Mouse (Mus musculus): Measurements from ENCODE around the gene Rapgef4. TPM values are rescaled to one million over a fixed set of nuclear protein-coding genes. Genes with fewer than 3 reads are reported as not detected.

Gene Rapgef4
- polyA plus RNA-seq, 1 experiment from 2014 or later, result 42.9 TPM

DNA sequence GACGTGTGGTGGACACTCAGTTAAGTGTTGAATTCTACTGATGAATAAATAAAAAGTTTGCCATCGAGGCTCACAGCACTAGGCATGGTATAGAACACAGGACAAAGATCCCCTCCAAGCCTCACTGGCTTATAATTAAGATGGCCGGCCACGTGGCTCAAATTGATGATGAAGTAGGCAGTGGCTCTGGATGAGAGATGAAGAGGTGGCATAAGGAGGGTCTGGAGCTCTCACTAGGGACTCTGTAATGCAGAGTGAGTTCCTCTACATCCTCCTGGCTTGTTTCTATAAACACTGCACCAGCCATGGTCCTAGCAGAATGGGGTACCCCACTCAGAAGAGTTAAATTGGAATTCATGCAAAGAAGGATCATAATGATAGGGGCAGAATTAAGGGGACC is 241.2 kb downstream of the Rapgef4 start:
- H3K4me2 ChIP-seq, result no peak overlapping the region
- no peaks in the 10 kb centered on the region for H3K4me1 ChIP-seq
- no peaks in the 10 kb centered on the region for H3K9me3 ChIP-seq
- H3K27ac ChIP-seq, result no peak overlapping the region
- no peak overlapping the region for H3K9ac ChIP-seq
- ATAC-seq (replicated peaks), result no peak
- H3K27me3 ChIP-seq (replicated peaks), result no peaks in the 10 kb centered on the region
- no peaks in the 10 kb centered on the region for H3K36me3 ChIP-seq (replicated peaks)
- no peak overlapping the region for H3K4me3 ChIP-seq
- WGBS, result 84% methylated on average over 4 of the region's 4 CpGs

DNA sequence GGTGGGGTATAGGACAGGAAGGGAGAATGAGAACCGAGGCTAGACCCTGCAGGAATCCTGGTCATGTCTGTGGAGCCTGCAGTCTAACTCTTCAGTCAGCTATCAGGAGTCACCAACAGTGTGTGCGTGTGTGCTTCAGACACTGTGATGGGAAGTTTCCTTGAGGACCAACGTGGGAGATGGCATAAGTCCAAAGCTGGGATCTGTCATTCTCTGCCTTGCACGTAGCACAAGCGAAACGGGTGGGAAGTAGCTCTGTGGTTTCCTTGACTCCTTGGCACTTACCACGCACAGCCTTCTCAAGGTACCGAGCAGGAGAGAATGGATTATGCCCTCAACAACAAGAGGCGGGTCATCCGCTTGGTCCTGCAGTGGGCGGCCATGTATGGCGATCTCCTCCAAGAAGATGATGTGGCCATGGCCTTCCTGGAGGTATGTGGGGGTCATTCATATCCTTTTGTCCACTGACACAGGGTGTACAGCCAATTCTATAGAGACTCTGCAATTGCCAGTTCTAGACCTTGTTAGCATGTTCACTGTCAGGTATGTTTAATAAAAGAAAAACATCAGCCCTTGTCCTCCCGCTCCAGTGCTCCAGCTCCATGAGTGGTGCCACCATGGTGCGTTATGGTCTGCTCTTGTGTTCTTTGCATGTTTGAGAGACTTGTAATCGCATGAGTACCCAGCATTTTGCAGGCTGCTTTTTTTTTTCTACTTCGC is 241.9 kb downstream of the Rapgef4 start:
- Histone ChIP-seq H3K27ac (no peak overlapping the region), H3K9ac (no peak overlapping the region), H3K36me3 (replicated peaks) (no peaks in the 10 kb centered on the region), H3K9me3 (no peaks in the 10 kb centered on the region), H3K4me1 (no peaks in the 10 kb centered on the region), H3K27me3 (replicated peaks) (no peaks in the 10 kb centered on the region), H3K4me2 (no peak overlapping the region), H3K4me3 (no peak overlapping the region)
- WGBS, result 90% methylated on average over 16 of the region's 16 CpGs
- ATAC-seq (replicated peaks), result no peak

DNA sequence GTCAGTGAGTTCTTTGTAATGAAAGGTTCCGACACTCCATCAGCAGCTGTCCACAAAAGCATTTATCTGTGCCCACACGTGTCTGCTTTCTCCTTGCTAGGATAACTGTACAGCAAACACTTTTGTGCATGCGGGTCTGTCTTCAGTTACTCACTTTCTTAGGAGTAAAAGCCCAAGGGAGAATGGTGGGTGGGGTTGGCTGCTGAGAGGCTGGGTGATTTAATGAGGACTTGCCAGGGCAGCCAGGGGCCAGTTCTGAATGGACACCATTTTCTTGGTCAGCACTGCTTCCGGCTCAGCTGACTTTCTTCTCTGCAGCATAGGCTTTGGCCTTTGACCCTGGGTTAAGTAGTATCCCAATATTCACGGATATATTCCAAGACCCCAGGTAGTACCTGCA is 242.4 kb downstream of the Rapgef4 start:
- no peak overlapping the region for H3K4me2 ChIP-seq
- H3K9me3 ChIP-seq, result no peaks in the 10 kb centered on the region
- no peaks in the 10 kb centered on the region for H3K27me3 ChIP-seq (replicated peaks)
- no peak overlapping the region for H3K9ac ChIP-seq
- H3K4me3 ChIP-seq, result no peak overlapping the region
- 68% methylated on average over 5 of the region's 5 CpGs for WGBS
- no peak overlapping the region for H3K27ac ChIP-seq
- no peaks in the 10 kb centered on the region for H3K36me3 ChIP-seq (replicated peaks)
- H3K4me1 ChIP-seq, result no peaks in the 10 kb centered on the region
- ATAC-seq (replicated peaks), result no peak

DNA sequence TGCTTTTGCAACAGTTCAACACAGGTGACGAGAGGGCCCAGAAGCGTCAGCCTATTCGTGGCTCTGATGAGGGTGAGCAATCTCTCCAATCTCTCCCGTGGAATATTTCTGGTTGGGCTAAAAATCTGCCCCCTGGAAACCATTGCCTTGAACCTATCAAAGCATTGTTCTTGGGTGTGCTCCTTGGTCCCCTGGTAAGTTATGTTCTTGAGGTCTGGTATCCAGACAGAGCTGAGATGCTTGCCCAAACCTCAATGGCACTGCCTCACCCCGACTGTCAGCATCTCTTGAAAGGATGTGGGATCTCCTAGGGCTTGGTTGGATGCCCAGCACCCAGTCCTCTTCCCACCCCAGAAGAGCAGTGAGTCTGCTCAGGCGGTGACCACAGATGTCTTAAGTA is 245.0 kb downstream of the Rapgef4 start:
- 91% methylated on average over 6 of the region's 6 CpGs for WGBS

DNA sequence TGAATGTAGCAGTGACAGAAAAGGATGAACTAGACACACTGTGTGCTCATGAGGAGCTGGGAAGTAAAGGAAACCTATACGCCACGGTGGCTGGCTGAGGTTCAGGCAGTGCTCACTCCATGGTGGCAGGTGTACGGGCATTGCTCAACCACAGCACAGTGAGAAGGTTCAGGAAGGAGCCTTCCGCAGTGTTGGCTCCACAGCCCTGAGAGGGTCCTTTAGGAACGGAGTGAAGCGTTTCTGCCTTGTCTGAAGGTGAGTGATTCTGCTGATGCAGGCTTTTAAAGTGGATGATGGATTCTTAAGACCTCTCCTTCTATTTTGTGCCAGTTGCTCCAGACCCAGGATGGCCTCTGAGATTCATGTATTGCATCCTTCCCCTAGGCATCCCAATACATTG is 246.4 kb downstream of the Rapgef4 start:
- WGBS, result 90% methylated on average over 6 of the region's 6 CpGs
- no peak for ATAC-seq (replicated peaks)
- no peaks in the 10 kb centered on the region for H3K36me3 ChIP-seq (replicated peaks)
- no peaks in the 10 kb centered on the region for H3K27me3 ChIP-seq (replicated peaks)
- no peak overlapping the region for H3K9ac ChIP-seq
- no peaks in the 10 kb centered on the region for H3K9me3 ChIP-seq
- no peak overlapping the region for H3K27ac ChIP-seq
- H3K4me3 ChIP-seq, result no peak overlapping the region
- no peaks in the 10 kb centered on the region for H3K4me1 ChIP-seq
- H3K4me2 ChIP-seq, result no peak overlapping the region

More for the DNA sequence above, 245.0 kb downstream of the Rapgef4 start:
- no peak for ATAC-seq (replicated peaks)
- Histone ChIP-seq H3K4me2 (no peak overlapping the region), H3K4me3 (no peak overlapping the region), H3K27ac (no peak overlapping the region), H3K9me3 (no peaks in the 10 kb centered on the region), H3K27me3 (replicated peaks) (no peaks in the 10 kb centered on the region), H3K9ac (no peak overlapping the region), H3K36me3 (replicated peaks) (no peaks in the 10 kb centered on the region), H3K4me1 (no peaks in the 10 kb centered on the region)

DNA sequence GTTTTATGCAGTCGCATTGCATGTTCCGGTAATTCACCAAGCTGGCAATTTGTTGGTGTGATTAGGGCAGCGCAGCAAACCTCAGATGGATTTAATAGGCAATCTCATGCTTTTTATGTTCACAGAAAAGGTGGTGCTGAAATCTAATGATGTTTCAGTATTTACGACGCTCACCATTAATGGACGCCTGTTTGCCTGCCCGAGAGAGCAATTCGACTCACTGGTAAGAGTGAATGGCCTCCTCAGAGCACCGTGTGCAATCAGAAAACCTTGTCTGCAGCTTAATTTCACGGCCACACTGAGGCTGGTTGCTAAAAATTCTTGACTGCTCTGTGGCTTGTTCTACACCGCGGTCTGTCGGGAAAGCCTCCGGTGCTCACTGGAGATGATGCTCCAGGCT is 247.8 kb downstream of the Rapgef4 start:
- Histone ChIP-seq H3K36me3 (replicated peaks) (no peaks in the 10 kb centered on the region), H3K4me3 (no peak overlapping the region), H3K27ac (no peak overlapping the region), H3K4me2 (no peak overlapping the region), H3K27me3 (replicated peaks) (peaks cover 8% of the 10 kb centered on the region), H3K9me3 (no peaks in the 10 kb centered on the region), H3K9ac (no peak overlapping the region), H3K4me1 (no peaks in the 10 kb centered on the region)
- no peak for ATAC-seq (replicated peaks)
- 62% methylated on average over 14 of the region's 14 CpGs for WGBS

- WGBS, result 92% methylated on average over 9 of the region's 9 CpGs
- H3K36me3 ChIP-seq (replicated peaks), result no peaks in the 10 kb centered on the region
- ATAC-seq (replicated peaks), result no peak
- no peaks in the 10 kb centered on the region for H3K9me3 ChIP-seq
- H3K4me3 ChIP-seq, result no peak overlapping the region
- no peak overlapping the region for H3K27ac ChIP-seq
- H3K9ac ChIP-seq, result no peak overlapping the region
- H3K4me1 ChIP-seq, result peaks cover 5% of the 10 kb centered on the region
- peaks cover 11% of the 10 kb centered on the region for H3K27me3 ChIP-seq (replicated peaks)
- no peak overlapping the region for H3K4me2 ChIP-seq
Observed at GRCm38 (mm10) chr2:72230545-72230944, 249.5 kb downstream of the Rapgef4 start.

DNA sequence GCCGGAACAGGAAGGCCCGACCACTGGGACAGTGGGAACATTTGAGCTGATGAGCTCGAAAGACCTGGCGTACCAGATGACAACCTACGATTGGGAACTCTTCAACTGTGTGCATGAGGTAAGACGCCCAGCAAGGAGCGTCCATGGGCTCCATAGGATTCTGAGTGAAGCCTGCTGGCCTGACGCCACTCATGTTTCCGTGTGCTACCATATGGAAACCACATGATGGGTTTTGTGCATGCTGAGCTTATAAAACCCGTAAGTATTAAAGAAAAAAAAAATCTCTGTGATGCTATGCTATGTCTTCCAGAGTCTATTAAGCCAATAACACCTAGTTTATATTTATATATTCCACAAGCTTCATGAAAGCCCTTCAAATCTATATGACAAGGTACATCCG is 253.0 kb downstream of the Rapgef4 start:
- ATAC-seq (replicated peaks), result no peak
- WGBS, result 93% methylated on average over 11 of the region's 11 CpGs

GRCm38 (mm10) chr2:72234943-72235342 is 253.9 kb downstream of the Rapgef4 start:
- Histone ChIP-seq H3K4me3 (no peak overlapping the region), H3K4me1 (peaks cover 8% of the 10 kb centered on the region), H3K27ac (peak overlapping the region; percentile 56), H3K27me3 (replicated peaks) (peaks cover 11% of the 10 kb centered on the region), H3K9ac (no peak overlapping the region), H3K4me2 (no peak overlapping the region; the same call in 1 of the 2 replicates), H3K36me3 (replicated peaks) (no peaks in the 10 kb centered on the region), H3K9me3 (no peaks in the 10 kb centered on the region)
- under 1% methylated on average over 3 of the region's 3 CpGs for WGBS
- peak; percentile 75 for ATAC-seq (replicated peaks)

More for the DNA sequence above, 253.0 kb downstream of the Rapgef4 start:
- H3K27me3 ChIP-seq (replicated peaks), result peaks cover 11% of the 10 kb centered on the region
- H3K4me2 ChIP-seq, result no peak overlapping the region
- H3K36me3 ChIP-seq (replicated peaks), result no peaks in the 10 kb centered on the region
- H3K4me1 ChIP-seq, result peaks cover 8% of the 10 kb centered on the region
- H3K27ac ChIP-seq, result no peak overlapping the region
- no peak overlapping the region for H3K9ac ChIP-seq
- no peak overlapping the region for H3K4me3 ChIP-seq
- no peaks in the 10 kb centered on the region for H3K9me3 ChIP-seq

GRCm38 (mm10) chr2:72235361-72235901 is 254.4 kb downstream of the Rapgef4 start:
- Histone ChIP-seq H3K9me3 (no peaks in the 10 kb centered on the region), H3K27ac (peak overlapping the region; percentile 56), H3K4me2 (no peak overlapping the region; the same call in 1 of the 2 replicates), H3K4me1 (peaks cover 8% of the 10 kb centered on the region), H3K36me3 (replicated peaks) (no peaks in the 10 kb centered on the region), H3K27me3 (replicated peaks) (peaks cover 11% of the 10 kb centered on the region), H3K4me3 (no peak overlapping the region), H3K9ac (no peak overlapping the region)
- WGBS, result 37% methylated on average over 12 of the region's 12 CpGs
- no peak for ATAC-seq (replicated peaks)

DNA sequence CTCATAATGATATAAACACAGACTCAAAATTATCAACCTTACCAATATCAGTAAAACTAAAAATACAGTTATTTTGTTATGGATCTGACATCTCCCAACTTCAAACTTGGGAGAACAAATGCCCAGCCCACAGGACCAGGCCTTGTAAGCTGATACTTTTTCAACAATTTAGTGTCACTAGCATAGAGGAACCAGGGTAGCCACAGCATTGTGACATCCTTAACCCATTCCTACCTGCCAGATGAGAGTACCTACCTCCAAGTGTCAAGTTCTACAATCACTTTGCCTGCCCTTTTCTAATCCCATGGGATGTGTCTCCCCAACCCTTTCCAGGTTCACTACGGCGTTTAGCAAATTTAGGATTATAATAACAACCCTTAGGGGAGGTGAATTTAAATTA is 257.4 kb downstream of the Rapgef4 start:
- no peak overlapping the region for H3K4me2 ChIP-seq
- WGBS, result 78% methylated on average over 2 of the region's 2 CpGs
- peaks cover 8% of the 10 kb centered on the region for H3K27me3 ChIP-seq (replicated peaks)
- H3K27ac ChIP-seq, result no peak overlapping the region
- peaks cover 13% of the 10 kb centered on the region for H3K4me1 ChIP-seq
- no peak overlapping the region for H3K4me3 ChIP-seq
- H3K9me3 ChIP-seq, result no peaks in the 10 kb centered on the region
- no peaks in the 10 kb centered on the region for H3K36me3 ChIP-seq (replicated peaks)
- no peak overlapping the region for H3K9ac ChIP-seq
- no peak for ATAC-seq (replicated peaks)

- WGBS, result 52% methylated on average over 11 of the region's 11 CpGs
- no peak overlapping the region for H3K27ac ChIP-seq
- H3K36me3 ChIP-seq (replicated peaks), result no peaks in the 10 kb centered on the region
- no peak overlapping the region for H3K4me2 ChIP-seq
- H3K4me3 ChIP-seq, result no peak overlapping the region
- H3K9me3 ChIP-seq, result no peaks in the 10 kb centered on the region
- no peak overlapping the region for H3K9ac ChIP-seq
- peaks cover 3% of the 10 kb centered on the region; the same call in 1 of the 2 replicates for H3K27me3 ChIP-seq (replicated peaks)
- peaks cover 13% of the 10 kb centered on the region for H3K4me1 ChIP-seq
- ATAC-seq (replicated peaks), result no peak
Observed at GRCm38 (mm10) chr2:72238925-72239324, 257.9 kb downstream of the Rapgef4 start.

- Histone ChIP-seq H3K4me3 (no peak overlapping the region), H3K9ac (no peak overlapping the region), H3K4me2 (no peak overlapping the region), H3K27ac (no peak overlapping the region), H3K9me3 (no peaks in the 10 kb centered on the region), H3K4me1 (peaks cover 13% of the 10 kb centered on the region), H3K36me3 (replicated peaks) (0 out of 2 replicates have a peak, but pooled peaks cover 2% of the 10 kb centered on the region), H3K27me3 (replicated peaks) (no peaks in the 10 kb centered on the region; the same call in 1 of the 2 replicates)
- ATAC-seq (replicated peaks), result no peak
- 91% methylated on average over 8 of the region's 8 CpGs for WGBS
Observed at GRCm38 (mm10) chr2:72239456-72239855, 258.4 kb downstream of the Rapgef4 start.
